ENCODE assay signal across 11 mouse cellular contexts in the genomic region with DNA sequence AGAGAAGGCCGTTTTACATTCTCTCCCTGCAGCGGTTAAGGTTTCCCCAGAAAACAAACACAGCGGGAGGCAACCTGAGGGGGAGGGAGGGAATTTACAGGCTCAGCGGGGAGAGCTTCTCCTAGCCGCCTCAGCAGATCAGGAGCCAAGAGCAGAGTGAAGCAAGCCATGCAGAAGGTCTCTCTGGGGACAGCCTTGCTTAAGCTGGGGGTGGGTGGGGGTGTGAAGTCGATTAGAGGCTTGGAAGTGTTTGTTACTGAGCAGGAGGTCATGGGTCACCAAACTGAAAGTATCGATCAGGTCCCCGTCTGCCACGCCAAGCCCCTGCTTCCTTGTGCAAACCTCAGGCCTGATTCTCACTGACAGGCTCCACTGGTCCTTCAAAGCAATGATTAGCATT. TPM values are rescaled to one million over a fixed set of nuclear protein-coding genes. Genes with fewer than 3 reads are reported as not detected.
DNase-seq lines count a peak whose midpoint lies in the region; ATAC-seq and TF ChIP-seq lines count a peak whose summit lies in the region.
"Had no signal": no experiment of that assay in that cellular context is flagged by ENCODE, and none has a peak within 500 bp of the region (broad histone marks: within the 10 kb centered on the region; RNA-seq: fewer than 3 reads in every experiment).

No protein-coding gene starts in this region.

- peaks cover 57% of the 10 kb centered on the region for H3K4me1 ChIP-seq in E14TG2a.4 (replicated peaks; ENCODE audit: low read depth, low read length)
- no peaks in the 10 kb centered on the region for H3K4me1 ChIP-seq in embryonic facial prominence, embryonic 14.5 days (ENCODE audit: control insufficient read depth, insufficient read depth, low read length)
- H3K4me1 ChIP-seq in liver, embryonic 12.5 days = no peaks in the 10 kb centered on the region
- no peaks in the 10 kb centered on the region for H3K4me1 ChIP-seq in intestine, postnatal 0 days (replicated peaks; ENCODE audit: control insufficient read depth, insufficient read depth, low read length)
- H3K4me1 ChIP-seq: embryonic facial prominence, embryonic 13.5 days; liver, embryonic 15.5 days had no signal

- ATAC-seq in embryonic facial prominence, embryonic 14.5 days (ENCODE audit: low read depth) = no peak; the same call in 1 of the 2 replicates
- no peak for ATAC-seq in liver, embryonic 12.5 days
- no peak for ATAC-seq in frontal cortex, adult (ENCODE audit: low TSS enrichment)
- ATAC-seq in intestine, postnatal 0 days = no peak

- H3K27ac ChIP-seq in embryonic facial prominence, embryonic 14.5 days (replicated peaks; ENCODE audit: low read depth, low read length) = no peak overlapping the region
- no peak overlapping the region for H3K27ac ChIP-seq in liver, embryonic 12.5 days
- H3K27ac ChIP-seq in intestine, postnatal 0 days (ENCODE audit: low read depth, low read length) = no peak overlapping the region
- H3K27ac ChIP-seq: embryonic facial prominence, embryonic 13.5 days; liver, embryonic 15.5 days had no signal

- H3K36me3 ChIP-seq in E14TG2a.4 (ENCODE audit: insufficient read depth, low read length) = no peaks in the 10 kb centered on the region
- no peaks in the 10 kb centered on the region for H3K36me3 ChIP-seq in embryonic facial prominence, embryonic 14.5 days (ENCODE audit: control insufficient read depth, insufficient read depth, low read length)
- H3K36me3 ChIP-seq in liver, embryonic 12.5 days = no peaks in the 10 kb centered on the region
- no peaks in the 10 kb centered on the region for H3K36me3 ChIP-seq in intestine, postnatal 0 days (ENCODE audit: control insufficient read depth, insufficient read depth)
- H3K36me3 ChIP-seq: embryonic facial prominence, embryonic 13.5 days; liver, embryonic 15.5 days had no signal

- DNase-seq in adrenal gland, postnatal 14 days = peak; percentile 40
- DNase-seq in adrenal gland, adult 8-10 months = no peak
- DNase-seq in embryonic facial prominence, embryonic 14.5 days (ENCODE audit: low spot score) = peak; percentile 14
- DNase-seq in heart, postnatal 10 days = no peak
- DNase-seq: kidney, adult 9 months had no signal

- 0% methylated on average over 8 of the region's 9 CpGs for WGBS in embryonic facial prominence, embryonic 14.5 days
- 5% methylated on average over 9 of the region's 9 CpGs for WGBS in liver, embryonic 12.5 days (ENCODE audit: insufficient replicate concordance)
- WGBS in intestine, postnatal 0 days = 3% methylated on average over 9 of the region's 9 CpGs

- no peaks in the 10 kb centered on the region for H3K9me3 ChIP-seq in E14TG2a.4 (ENCODE audit: low read length)
- H3K9me3 ChIP-seq in embryonic facial prominence, embryonic 14.5 days (ENCODE audit: control insufficient read depth, low read length) = no peaks in the 10 kb centered on the region
- no peaks in the 10 kb centered on the region for H3K9me3 ChIP-seq in liver, embryonic 12.5 days (replicated peaks)
- no peaks in the 10 kb centered on the region for H3K9me3 ChIP-seq in intestine, postnatal 0 days (ENCODE audit: control insufficient read depth)
- H3K9me3 ChIP-seq: embryonic facial prominence, embryonic 13.5 days; liver, embryonic 15.5 days had no signal

- H3K27me3 ChIP-seq in E14TG2a.4 (ENCODE audit: insufficient read depth, low read length) = peaks cover 49% of the 10 kb centered on the region
- H3K27me3 ChIP-seq in embryonic facial prominence, embryonic 14.5 days (replicated peaks; ENCODE audit: control insufficient read depth, insufficient read depth, low read length) = 0 out of 2 replicates have a peak, but pooled peaks cover 11% of the 10 kb centered on the region
- peaks cover 26% of the 10 kb centered on the region for H3K27me3 ChIP-seq in liver, embryonic 12.5 days (replicated peaks)
- peaks cover 13% of the 10 kb centered on the region; the same call in 1 of the 2 replicates for H3K27me3 ChIP-seq in intestine, postnatal 0 days (replicated peaks; ENCODE audit: control insufficient read depth, insufficient read depth, low read length)

- intact Hi-C loops in heart, postnatal 10 days (cut with DNase I) = no loop called here

- no peak overlapping the region for H3K9ac ChIP-seq in embryonic facial prominence, embryonic 14.5 days (ENCODE audit: low read depth, low read length)
- H3K9ac ChIP-seq in liver, embryonic 12.5 days = no peak overlapping the region
- no peak overlapping the region for H3K9ac ChIP-seq in intestine, postnatal 0 days (ENCODE audit: low read depth, low read length)
- H3K9ac ChIP-seq: embryonic facial prominence, embryonic 13.5 days; liver, embryonic 15.5 days had no signal

- no peak overlapping the region for H3K4me2 ChIP-seq in embryonic facial prominence, embryonic 14.5 days (ENCODE audit: low read depth, low read length)
- peak overlapping the region; percentile 29; the same call in 1 of the 2 replicates for H3K4me2 ChIP-seq in liver, embryonic 12.5 days
- no peak overlapping the region for H3K4me2 ChIP-seq in intestine, postnatal 0 days (replicated peaks; ENCODE audit: low read depth)
- H3K4me2 ChIP-seq: embryonic facial prominence, embryonic 13.5 days; liver, embryonic 15.5 days had no signal

- no peak for TF ChIP-seq CTCF in E14TG2a.4 (conservative IDR thresholded peaks at IDR 0.05; ENCODE audit: low read length)
- no peak for TF ChIP-seq CTCF in intestine, postnatal 0 days (IDR thresholded peaks at IDR 0.05; ENCODE audit: low read depth)

- H3K4me3 ChIP-seq in E14TG2a.4 (replicated peaks; ENCODE audit: low read length) = peak overlapping the region; percentile 35
- H3K4me3 ChIP-seq in embryonic facial prominence, embryonic 14.5 days (ENCODE audit: low read depth, low read length) = no peak overlapping the region
- no peak overlapping the region for H3K4me3 ChIP-seq in liver, embryonic 12.5 days
- no peak overlapping the region for H3K4me3 ChIP-seq in intestine, postnatal 0 days (ENCODE audit: low read depth, low read length)
- H3K4me3 ChIP-seq: embryonic facial prominence, embryonic 13.5 days; liver, embryonic 15.5 days had no signal

RNA-seq across cellular contexts. Expression of a gene that starts 58.7 kb away (rescaled TPM):
- total RNA-seq in adrenal gland, postnatal 14 days (2021) = 4.2 and 5.1 TPM in 2 replicates
- 10 to 100 TPM in 1 of 4 experiments, 1 to 10 TPM in 3; 3.9 to 12.0 (median 7.8) TPM for total RNA-seq in adrenal gland, adult 8-10 months (2022)
- 2.4 and 2.8 TPM in 2 replicates for polyA plus RNA-seq in embryonic facial prominence, embryonic 14.5 days (2014; fragmentation: Nextera tagmentation; extraction: Ambion mirVana)
- polyA plus RNA-seq in liver, embryonic 12.5 days (2016; fragmentation: Nextera tagmentation; extraction: Ambion mirVana) = 0.12 and 0.26 TPM in 2 replicates
- under 1 TPM; 0.26 to 0.35 TPM for total RNA-seq in heart, postnatal 10 days (2021)
- 0.83 and 1.1 TPM in 2 replicates for polyA plus RNA-seq in intestine, postnatal 0 days (2015; fragmentation: Nextera tagmentation; extraction: Ambion mirVana)

Comparison
In these comparisons a context has a peak if more than half of its experiments do, and no peak if none do; other contexts are left out.
1. DNase-seq: peak in adrenal gland, postnatal 14 days (single experiment) and embryonic facial prominence, embryonic 14.5 days (single experiment); none in adrenal gland, adult 8-10 months (single experiment) and heart, postnatal 10 days (0 of 2).